Mouse (Mus musculus) E14TG2a.4 (cell line): ENCODE measurements around the gene Speg.

Source experiments
- CTCF ChIP-seq: conservative IDR thresholded peaks from 2 replicates; pipeline ENCODE4 v1.5.1; 2014; ENCODE audit warnings: low read length
- NANOG ChIP-seq: IDR thresholded peaks from 2 replicates; pipeline ENCODE4 v1.6.1; 2014; ENCODE audit warnings: borderline replicate concordance, low read length, mixed read lengths

GRCm38 (mm10) chr1:75421794-75422193 lies 46.7 kb downstream of the Speg start:
- TF ChIP-seq CTCF (no peak), NANOG (no peak)
